Mouse (Mus musculus): ENCODE results near the gene Prg4.

DNA sequence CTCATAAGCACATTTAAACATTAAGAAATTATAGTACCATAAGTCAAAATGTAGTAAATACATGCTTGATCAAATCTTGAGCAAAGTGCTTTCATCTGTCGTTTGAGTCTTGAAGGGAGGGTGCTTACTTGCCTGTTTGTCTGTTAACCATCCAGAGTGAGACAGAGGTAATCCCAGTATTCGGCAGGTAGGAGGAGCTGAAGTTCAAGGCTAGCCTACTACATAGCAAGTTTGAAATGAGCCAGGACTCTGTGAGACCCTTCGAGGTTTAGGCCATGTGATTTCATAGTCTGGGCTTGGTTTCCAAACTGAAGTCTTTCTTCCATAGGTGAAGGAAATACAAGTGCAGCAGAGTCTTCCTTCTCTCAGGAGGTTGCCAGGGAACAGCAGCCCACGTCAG, 24.2 kb downstream of the Prg4 start:
- TF ChIP-seq GATA1 (IDR thresholded peaks at IDR 0.05; ENCODE audit: low read length) (no peak), TAL1 (IDR thresholded peaks at IDR 0.05; ENCODE audit: low read length) (no peak)

Data from erythroblast, embryonic 14.5 days (primary cell).